Mouse (Mus musculus) MEL (cell line): ENCODE data around the gene Snu13.

Experiments used
- BHLHE40 ChIP-seq: IDR thresholded peaks from 2 replicates; pipeline ENCODE4 v1.6.1; 2012; ENCODE audit warnings: low read depth, mild to moderate bottlenecking, inconsistent platforms, low read length, improper control_type of control experiment, borderline replicate concordance
- CTCF ChIP-seq, 3 experiments: IDR thresholded peaks in 2 of 3; conservative IDR thresholded peaks in 1 of 3; 2 replicates each; pipeline ENCODE4 v1.5.1; 2011 to 2012; ENCODE audit warnings: low read length in 3 of 3, low read depth in 2 of 3, mild to moderate bottlenecking in 2 of 3, improper control_type of control experiment in 1 of 3, inconsistent platforms in 1 of 3, mixed read lengths in 1 of 3, moderate library complexity in 1 of 3; ENCODE audit not compliant: control insufficient read depth in 1 of 3, insufficient read depth in 1 of 3, poor library complexity in 1 of 3, severe bottlenecking in 1 of 3
- EP300 ChIP-seq, 2 experiments: IDR thresholded peaks; 2 replicates each; pipeline ENCODE4 v1.6.1; 2011; ENCODE audit warnings: improper control_type of control experiment in 2 of 2, low read length in 2 of 2, low read depth in 1 of 2, mild to moderate bottlenecking in 1 of 2
- GATA1 ChIP-seq: IDR thresholded peaks from 2 replicates; pipeline ENCODE4 v1.6.1; 2011; ENCODE audit warnings: low read depth, low read length, improper control_type of control experiment
- HCFC1 ChIP-seq: IDR thresholded peaks from 2 replicates; pipeline ENCODE4 v1.6.1; 2012; ENCODE audit warnings: low read depth, mild to moderate bottlenecking, inconsistent platforms, low read length, improper control_type of control experiment, moderate library complexity
- KAT2A ChIP-seq: conservative IDR thresholded peaks from 2 replicates; pipeline ENCODE4 v1.6.1; 2012; ENCODE audit warnings: low read depth, low read length, improper control_type of control experiment, inconsistent platforms
- MAFK ChIP-seq: IDR thresholded peaks from 2 replicates; pipeline ENCODE4 v1.6.1; 2011; ENCODE audit warnings: low read depth, mild to moderate bottlenecking, low read length, improper control_type of control experiment, borderline replicate concordance
- MAX ChIP-seq: IDR thresholded peaks from 2 replicates; pipeline ENCODE4 v1.6.1; 2011; ENCODE audit warnings: low read length, improper control_type of control experiment
- MEF2A ChIP-seq: IDR thresholded peaks from 2 replicates; pipeline ENCODE4 v1.6.1; 2014; ENCODE audit warnings: low read depth, mild to moderate bottlenecking, inconsistent platforms, low read length, improper control_type of control experiment; ENCODE audit not compliant: poor library complexity, insufficient replicate concordance, severe bottlenecking; ENCODE audit errors: extremely low read depth
- POLR2A ChIP-seq, 2 experiments: IDR thresholded peaks; 2 replicates each; pipeline ENCODE4 v1.6.1; 2011 to 2012; ENCODE audit warnings: low read length in 2 of 2, mild to moderate bottlenecking in 2 of 2, control low read depth in 1 of 2, improper control_type of control experiment in 1 of 2, low read depth in 1 of 2, moderate library complexity in 1 of 2; ENCODE audit not compliant: control insufficient read depth in 1 of 2, insufficient read depth in 1 of 2, poor library complexity in 1 of 2
- TAL1 ChIP-seq: IDR thresholded peaks from 2 replicates; pipeline ENCODE4 v1.6.1; 2012; ENCODE audit warnings: mild to moderate bottlenecking, inconsistent platforms, low read length, moderate library complexity, mixed read lengths
- USF1 ChIP-seq: IDR thresholded peaks from 2 replicates; pipeline ENCODE4 v1.6.1; 2014; ENCODE audit warnings: low read depth, mild to moderate bottlenecking, inconsistent platforms, low read length, improper control_type of control experiment, moderate library complexity
- ZC3H11A ChIP-seq: IDR thresholded peaks from 2 replicates; pipeline ENCODE4 v1.6.1; 2012; ENCODE audit warnings: low read depth, mild to moderate bottlenecking, inconsistent platforms, low read length, improper control_type of control experiment
- ZNF384 ChIP-seq: IDR thresholded peaks from 2 replicates; pipeline ENCODE4 v1.6.1; 2012; ENCODE audit warnings: low read depth, mild to moderate bottlenecking, inconsistent platforms, low read length, improper control_type of control experiment

GRCm38 (mm10) chr15:82011947-82012346 is 35.5 kb downstream of the Snu13 start:
- TF ChIP-seq HCFC1 (no peak), GATA1 (no peak), MAFK (no peak), POLR2A (IDR thresholded peaks at IDR 0.05; ENCODE audit: control insufficient read depth in 1 of 2, insufficient read depth in 1 of 2, low read depth in 1 of 2, low read length in 2 of 2, poor library complexity in 1 of 2) (no peak), USF1 (no peak), ZNF384 (no peak), ZC3H11A (no peak), CTCF (IDR thresholded peaks at IDR 0.05 in 2 of 3, conservative IDR thresholded peaks at IDR 0.05 in 1 of 3; ENCODE audit: control insufficient read depth in 1 of 3, insufficient read depth in 1 of 3, low read depth in 2 of 3, low read length in 3 of 3, poor library complexity in 1 of 3, severe bottlenecking in 1 of 3) (no peak), KAT2A (no peak), MEF2A (no peak), MAX (no peak), BHLHE40 (no peak), EP300 (IDR thresholded peaks at IDR 0.05; ENCODE audit: low read depth in 1 of 2, low read length in 2 of 2) (no peak), TAL1 (no peak)
